Mouse (Mus musculus) CD4-positive, CD25-positive, alpha-beta regulatory T cell, adult 2 months (primary cell): ENCODE measurements around the gene Gm44965.
A peak's percentile ranks its signal among the peaks of the same experiment; 100 is the strongest.
"Not testable (repeated sequence)": the region's sequence is repeated elsewhere in the genome, so short reads cannot be mapped to it uniquely, and the experiment has no call there.

Experiments
- DNase-seq: peaks from one replicate; pipeline ENCODE4 v3.0.0-alpha.2; 2012; ENCODE audit warnings: low read depth, low spot score

Gm44965 gene

GRCm38 (mm10) chr6:48579215-48579648, 14.5 kb upstream of the Gm44965 start:
- peak; percentile 27 for DNase-seq

DNA sequence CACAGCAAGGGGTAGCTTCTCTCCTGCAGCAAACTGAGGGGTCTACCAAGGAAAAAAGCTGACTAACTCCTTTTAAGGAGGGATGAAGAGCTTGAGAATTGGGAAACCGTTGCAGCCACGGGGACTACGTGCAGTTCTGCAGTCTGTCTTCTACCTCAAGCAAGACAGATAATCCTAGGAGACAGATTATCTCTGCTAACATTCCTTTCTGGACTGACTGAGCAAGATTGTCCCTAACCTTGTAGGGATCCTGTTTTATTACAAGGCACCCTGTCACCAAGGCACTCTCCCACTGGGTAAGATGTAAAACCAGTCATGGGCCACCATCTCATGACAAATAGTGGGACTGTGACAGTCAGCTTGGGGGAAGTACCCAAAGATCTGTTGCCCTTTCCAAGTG, 12.5 kb upstream of the Gm44965 start:
- DNase-seq: no peak

DNA sequence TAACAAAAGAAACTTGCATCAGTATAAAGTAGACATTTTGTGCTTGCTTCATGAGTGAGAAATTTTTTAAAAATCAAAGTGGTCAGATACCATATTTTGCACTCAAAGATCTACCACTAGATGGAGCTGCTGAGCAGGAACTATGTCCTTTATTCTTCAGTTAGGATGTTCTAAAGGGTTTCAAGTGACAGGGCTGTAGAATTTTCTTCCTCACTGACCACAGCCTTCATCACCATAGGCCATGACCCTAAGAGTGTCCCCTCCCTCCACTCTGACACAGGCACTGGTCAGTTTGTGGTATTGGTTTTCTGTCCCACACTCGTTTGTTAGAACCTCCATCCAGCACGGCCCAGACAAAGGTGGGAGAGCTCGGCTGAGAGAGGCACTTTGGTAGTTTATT, 11.7 kb upstream of the Gm44965 start:
- peak; percentile 83 for DNase-seq

DNA sequence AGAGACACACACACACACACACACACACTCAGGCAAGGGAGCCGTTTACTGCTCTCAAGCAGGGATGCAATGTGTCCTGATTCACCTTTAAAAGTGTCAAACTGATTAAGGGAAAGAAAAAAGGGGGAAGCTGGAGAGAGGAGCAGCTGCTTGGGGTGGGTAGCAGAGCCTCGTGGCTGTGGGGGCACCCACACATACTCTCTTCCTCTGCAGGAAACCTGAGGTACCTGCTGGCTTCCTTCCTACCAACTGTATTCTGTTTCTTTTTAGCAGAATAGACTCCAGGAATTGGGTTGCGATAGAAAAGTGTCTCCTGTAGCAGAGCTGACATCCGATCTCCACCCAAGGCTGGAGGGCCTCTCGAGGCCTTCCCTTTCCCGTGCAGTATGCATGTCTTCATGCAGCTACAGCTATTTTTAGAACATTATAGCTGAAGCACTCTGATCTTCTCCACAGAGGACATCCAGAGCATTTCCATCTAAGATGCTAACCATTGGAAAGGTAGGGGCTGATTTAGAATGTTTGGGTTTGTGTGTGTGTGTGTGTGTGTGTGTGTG, 4.5 kb upstream of the Gm44965 start, which contains the start of gene Gm45021:
Gm45021 (plus strand) TSS at position 417 of the 557 bp plus-strand sequence.
- no peak for DNase-seq

DNA sequence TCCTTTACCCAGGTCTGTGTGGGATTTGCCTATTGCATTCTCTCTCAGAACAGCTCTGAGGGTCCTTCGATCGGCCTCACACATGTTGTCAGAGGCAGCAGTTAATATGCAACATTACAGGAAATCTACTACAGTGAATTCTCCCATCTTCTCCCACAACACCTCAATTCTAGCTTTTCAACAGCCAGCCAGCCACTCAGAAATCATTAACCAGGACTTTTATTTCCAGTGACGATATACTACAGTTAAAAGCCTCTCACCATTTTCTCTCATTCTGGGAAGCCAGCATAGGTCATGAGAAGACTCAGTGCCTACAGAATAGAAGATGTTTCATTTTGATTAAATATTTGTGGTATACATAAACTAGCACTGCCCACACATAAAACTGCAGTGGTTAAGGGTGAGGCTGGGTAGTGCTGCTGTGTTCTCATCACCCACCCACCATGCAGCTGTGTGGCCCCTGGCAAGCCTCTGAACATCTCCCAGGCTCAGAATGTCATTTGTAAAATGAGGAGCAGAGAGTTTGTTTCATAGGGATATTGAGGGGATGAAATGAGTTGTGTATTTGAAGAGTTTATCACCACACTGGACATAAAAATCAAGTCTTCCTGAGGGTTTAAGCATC, 2.4 kb upstream of the Gm44965 start:
- no peak for DNase-seq

DNA sequence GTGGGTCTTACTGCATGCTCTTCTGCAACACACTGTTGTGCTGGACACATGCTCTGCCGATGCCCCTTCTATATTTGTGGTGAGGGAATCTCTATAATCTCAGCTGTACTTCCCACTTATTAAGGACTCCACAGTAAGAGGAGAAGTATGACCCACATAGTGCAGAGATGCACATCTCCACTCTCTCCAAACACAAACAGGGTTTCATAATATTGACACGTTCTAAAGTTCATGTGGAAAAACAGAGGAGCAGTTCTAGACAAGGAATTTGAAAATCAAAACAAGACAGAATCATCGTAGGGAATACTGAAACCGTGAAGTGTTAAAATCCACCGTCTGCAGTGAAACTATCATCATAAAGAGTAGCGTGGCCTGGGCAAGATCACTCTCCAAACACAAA, 1.9 kb upstream of the Gm44965 start:
- no peak for DNase-seq

DNA sequence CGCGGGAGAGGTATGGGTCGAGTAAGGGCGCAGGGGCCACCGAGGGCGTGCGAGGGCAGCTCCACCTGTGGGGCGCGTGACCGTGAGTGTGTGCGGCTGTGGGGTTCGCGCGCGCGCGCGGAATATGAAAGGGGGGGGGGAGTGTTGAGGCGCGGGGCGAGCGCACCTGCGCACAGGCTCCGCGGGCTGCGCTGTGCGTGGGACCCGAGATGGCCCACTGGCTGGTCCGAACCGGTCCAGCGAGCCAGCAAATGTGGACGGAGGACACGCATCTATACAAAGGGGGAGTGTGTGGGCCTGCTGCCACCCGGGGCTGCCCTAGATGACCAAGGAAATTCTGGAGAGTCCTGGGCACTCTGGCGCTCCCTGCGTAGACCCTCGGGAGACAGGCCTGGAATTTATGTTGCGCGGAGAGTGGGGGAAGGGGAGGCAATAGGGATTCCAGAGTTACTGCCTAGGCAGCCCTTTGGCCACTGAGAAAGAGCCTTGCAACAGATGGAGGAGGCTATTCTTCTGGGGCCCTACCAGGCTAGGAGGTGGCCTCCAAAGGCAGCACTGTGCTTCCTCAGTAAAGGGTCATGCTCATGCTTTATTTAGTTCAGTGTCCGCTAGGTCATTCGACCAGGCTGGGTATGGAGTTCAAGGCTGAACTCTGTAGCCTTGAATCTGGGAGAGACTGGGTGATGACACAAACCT, 450 bp downstream of the Gm44965 start:
- peak; percentile 68 for DNase-seq

- DNase-seq: no peak
These were observed 1.5 kb downstream of the Gm44965 start for GRCm38 (mm10) chr6:48595278-48595677.

GRCm38 (mm10) chr6:48596545-48597232, 2.9 kb downstream of the Gm44965 start:
- no peak for DNase-seq

- no peak for DNase-seq
These were observed 3.5 kb downstream of the Gm44965 start for GRCm38 (mm10) chr6:48597233-48597625.

DNA sequence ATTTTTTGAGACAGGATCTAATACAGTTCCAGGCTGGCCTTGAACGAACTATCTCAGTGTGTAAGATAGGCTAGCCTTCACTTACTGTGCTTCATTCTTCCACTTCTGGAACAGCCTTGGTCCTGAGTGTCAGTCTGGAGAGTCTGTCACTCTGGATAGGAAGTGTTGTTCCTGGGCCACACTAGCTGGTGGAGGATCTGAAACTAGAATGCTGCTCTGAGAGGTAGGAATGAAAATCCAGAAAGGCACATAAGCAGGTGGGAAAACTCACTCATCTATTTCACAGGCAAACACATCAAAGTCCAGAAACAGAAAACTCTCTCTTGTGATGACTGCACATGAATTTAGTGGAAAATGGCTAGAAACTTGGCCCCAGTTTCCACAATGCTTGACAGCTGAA, 6.9 kb downstream of the Gm44965 start:
- DNase-seq: no peak

- DNase-seq: peak; percentile 93
These were observed 7.7 kb downstream of the Gm44965 start, which contains the start of gene Zfp775 for GRCm38 (mm10) chr6:48601271-48602079. Zfp775 (plus strand) TSS chr6:48602063.

DNA sequence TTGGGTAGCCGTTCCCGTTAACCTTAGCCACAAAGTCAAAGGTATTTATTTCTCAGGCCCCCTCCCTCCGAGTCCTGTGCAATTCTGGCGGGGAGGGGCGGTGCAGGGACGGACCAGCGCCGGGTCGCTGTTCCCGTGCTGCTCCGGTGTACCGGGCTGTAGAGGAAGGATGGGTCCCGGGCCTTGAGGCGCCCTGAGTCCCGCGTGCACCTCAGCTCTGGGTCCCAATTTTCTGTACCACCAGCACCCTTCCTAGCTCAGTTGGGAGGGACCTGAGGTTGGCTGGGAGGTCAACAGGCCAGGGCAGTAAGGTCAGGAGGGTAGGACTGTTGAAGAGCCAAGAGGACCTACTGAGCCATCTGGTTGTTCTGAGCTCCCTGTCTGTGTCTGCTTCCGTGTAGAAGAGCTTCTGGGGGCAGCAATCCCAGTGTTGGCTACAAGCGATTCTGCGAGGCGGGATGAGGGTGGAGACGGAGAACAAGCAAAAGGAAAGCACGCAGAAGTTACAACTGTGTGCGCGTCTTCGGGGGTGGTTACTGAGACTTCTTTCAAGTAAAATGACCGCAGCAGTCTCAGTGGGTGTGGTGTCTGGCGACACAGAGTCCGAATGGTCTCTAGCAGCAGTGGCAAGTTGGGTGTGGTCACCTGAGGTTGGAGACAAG, 8.5 kb downstream of the Gm44965 start:
- DNase-seq: peak; percentile 45

DNA sequence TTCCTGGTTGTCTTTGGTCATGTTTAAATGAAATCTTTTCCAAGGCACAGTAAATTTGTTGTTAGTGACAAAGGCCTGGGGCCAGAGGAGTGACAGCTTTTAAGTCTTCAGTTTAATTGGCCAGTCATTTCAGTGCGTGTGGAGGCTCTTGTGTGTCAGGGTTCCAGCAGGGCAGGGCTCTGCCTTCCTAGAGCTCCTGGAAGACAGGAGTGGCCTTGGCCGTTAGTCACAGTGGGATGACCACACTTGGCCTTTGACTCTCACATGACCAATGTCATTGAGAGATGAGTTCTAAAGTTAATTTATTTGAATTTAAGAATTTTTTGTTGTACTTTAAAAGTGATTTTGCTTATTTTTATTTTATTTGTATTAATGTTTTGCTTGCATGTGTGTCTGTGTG, 14.4 kb downstream of the Gm44965 start:
- no peak for DNase-seq

DNA sequence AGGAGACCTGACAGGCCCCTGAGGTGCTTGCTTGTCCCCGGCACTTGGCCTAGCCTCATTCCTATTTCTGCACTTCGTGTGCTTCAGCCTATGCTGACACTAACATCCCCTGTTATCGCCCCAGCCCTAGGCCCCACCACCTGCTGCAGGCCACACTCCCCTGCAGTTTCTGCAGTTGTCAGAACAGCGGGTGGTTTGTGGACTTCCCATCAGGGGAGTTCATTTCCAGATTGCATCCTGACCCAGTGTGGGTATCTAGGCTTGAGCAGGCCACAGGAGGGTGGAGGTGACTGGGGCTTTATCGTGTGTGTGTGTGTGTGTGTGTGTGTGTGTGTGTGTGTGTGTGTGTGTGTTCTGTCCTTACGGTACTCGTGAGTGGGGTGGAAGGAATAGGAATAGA, 15.8 kb downstream of the Gm44965 start:
- no peak for DNase-seq

- no peak for DNase-seq
These were observed 16.9 kb downstream of the Gm44965 start for GRCm38 (mm10) chr6:48610657-48611056.

GRCm38 (mm10) chr6:48613464-48613863, 19.7 kb downstream of the Gm44965 start:
- DNase-seq: no peak

DNA sequence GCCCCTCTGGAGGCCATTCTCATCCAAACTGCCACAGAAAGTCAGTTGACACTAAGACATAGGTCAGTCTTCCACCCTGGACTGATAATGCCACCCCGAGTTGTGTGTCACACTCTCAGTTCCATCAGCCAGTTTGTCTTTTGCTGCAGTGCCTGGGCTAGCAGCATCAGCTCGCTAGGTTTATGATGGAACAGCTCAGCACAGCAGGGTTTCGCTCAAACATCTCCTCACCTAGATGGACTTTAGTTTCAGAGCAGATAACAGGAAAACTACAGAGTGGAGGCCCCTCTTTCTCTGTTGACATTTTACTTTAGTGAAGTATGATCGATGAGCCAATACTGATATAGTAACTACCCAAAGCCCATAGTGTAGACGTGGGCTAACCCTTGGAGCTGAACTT, 21.0 kb downstream of the Gm44965 start:
- no peak for DNase-seq

DNA sequence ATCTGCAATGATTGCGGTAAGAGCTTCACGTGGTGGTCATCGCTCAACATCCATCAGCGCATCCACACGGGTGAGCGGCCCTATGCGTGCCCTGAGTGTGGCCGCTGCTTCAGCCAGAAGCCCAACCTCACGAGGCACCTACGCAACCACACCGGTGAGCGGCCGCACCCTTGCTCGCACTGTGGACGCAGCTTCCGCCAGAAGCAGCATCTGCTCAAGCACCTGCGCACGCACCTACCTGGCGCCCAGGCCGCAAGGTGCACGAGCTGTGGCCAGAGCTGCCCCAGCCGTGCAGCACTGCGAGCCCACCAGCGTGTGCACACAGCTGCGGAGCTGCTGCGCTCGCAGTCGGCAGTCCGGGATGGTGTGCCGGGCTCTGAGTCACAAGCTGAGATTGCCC, 26.3 kb downstream of the Gm44965 start:
- no peak for DNase-seq

DNA sequence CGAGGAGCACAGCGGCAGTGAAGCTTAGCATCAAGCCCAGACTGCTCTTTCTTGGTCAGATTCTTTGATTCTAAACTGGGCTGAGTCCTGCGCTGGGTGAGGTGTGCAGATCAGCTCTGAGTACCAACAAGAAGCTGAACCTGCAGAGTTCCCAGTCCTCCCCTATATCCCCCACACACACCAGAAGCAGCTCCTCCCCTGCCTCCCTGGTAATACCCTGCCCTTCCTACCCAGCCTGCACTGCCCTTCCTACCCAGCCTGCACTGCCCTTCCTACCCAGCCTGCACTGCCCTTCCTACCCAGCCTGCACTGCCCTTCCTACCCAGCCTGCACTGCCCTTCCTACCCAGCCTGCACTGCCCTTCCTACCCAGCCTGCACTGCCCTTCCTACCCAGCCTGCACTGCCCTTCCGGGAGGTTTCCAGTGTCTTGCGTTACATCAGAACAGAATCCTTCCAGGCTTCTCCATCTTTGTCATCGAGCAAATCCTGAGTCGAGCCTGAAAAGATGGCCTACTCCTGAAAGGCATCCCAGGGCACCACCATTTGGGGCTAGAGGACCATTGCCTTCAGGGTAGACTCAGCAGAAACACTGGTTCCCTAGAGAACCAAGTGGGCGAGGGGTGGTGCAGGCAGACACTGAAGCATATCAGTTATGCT, 28.6 kb downstream of the Gm44965 start:
- DNase-seq: not testable (repeated sequence)
